Mouse (Mus musculus) embryo, embryonic 11.5 days (tissue): ENCODE data around the gene Oprm1.
"Not testable (repeated sequence)": the region's sequence is repeated elsewhere in the genome, so short reads cannot be mapped to it uniquely, and the experiment has no call there.

Source experiments
- DNase-seq: peaks from one replicate; pipeline ENCODE4 v3.0.0-alpha.2; 2012; ENCODE audit warnings: low read depth, low spot score

The Oprm1 gene

DNA sequence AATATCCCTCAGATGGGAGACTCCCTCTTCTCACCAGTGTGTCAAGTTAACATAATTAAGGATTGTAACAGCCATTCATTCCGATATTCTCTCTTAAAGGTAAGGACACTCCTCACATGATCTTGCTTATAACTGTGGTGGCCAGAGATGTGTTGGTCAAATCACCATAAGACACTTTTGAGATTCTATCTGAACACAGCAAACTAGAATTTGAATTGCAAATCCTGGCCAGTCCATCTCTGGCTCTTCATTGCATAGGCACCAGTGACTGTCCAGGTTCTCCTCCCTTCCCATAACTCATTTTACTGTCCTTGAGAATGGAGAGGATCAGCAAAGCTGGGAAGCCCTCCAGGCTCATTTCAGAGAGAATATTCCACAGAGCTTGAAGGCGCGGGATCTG, at the start of gene Oprm1:
Gene Oprm1 (plus strand): TSS at position 301 of the 400 bp plus-strand sequence.
- DNase-seq: no peak

GRCm38 (mm10) chr10:6717181-6717948, 40.9 kb upstream of the Oprm1 start:
- no peak for DNase-seq

- no peak for DNase-seq
These were observed 34.5 kb upstream of the Oprm1 start for GRCm38 (mm10) chr10:6723765-6724164.

GRCm38 (mm10) chr10:6728469-6728868, 29.8 kb upstream of the Oprm1 start:
- no peak for DNase-seq

DNA sequence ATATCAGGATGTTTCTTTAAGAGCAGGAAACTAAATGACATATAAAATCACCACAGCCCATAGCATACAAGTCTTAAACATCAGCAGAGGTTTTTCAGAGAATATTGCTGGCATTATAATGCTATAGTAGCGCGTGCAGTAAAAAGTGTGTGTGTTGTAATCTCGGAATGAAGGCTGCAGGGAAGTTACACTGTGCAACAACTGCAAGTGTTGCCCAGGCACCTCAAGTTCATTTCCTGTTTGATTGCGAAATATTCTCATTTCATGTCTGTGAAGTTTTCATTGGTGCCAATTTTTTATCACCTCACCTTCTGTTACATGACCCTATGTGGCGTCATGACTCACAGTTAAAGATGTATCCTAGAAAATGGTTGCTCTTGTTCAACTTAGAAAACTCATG, 4.9 kb upstream of the Oprm1 start:
- no peak for DNase-seq

- DNase-seq: no peak
These were observed 3.0 kb downstream of the Oprm1 start, which contains the start of gene Gm10945 for GRCm38 (mm10) chr10:6761287-6761811. Gene Gm10945, minus strand, starts transcription at chr10:6761761.

DNA sequence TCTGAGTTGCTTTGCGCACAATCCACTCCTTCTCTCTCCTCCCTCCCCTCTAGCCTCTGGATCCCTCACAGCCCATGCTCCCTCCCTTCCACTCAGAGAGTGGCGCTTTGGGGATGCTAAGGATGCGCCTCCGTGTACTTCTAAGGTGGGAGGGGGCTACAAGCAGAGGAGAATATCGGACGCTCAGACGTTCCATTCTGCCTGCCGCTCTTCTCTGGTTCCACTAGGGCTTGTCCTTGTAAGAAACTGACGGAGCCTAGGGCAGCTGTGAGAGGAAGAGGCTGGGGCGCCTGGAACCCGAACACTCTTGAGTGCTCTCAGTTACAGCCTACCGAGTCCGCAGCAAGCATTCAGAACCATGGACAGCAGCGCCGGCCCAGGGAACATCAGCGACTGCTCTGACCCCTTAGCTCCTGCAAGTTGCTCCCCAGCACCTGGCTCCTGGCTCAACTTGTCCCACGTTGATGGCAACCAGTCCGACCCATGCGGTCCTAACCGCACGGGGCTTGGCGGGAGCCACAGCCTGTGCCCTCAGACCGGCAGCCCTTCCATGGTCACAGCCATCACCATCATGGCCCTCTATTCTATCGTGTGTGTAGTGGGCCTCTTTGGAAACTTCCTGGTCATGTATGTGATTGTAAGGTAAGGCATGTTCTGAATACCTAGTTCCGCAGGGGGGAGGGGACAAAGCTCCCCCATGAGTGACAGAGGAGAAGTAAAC, 30.4 kb downstream of the Oprm1 start:
- DNase-seq: peak; percentile 57

DNA sequence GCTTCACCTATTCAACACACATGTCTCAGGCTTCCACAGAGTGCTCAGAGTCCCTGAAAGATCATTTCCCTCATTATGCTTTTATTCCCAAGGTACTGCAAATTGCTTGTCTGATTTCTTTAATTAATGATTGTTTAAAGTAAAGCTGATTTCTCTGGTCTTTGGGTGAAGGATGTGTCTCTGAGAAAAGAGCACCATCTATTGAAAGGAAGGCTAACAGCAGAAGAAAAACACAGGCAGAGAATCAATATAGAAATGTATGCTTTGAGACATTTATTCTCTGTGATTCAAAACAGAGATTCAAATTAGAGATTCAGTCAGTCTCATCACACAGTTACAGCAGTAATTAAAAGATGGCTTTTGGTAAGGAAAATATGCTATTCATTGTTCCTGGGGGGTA, 31.9 kb downstream of the Oprm1 start:
- DNase-seq: no peak

- no peak for DNase-seq
These were observed 62.3 kb downstream of the Oprm1 start for GRCm38 (mm10) chr10:6820626-6821025.

DNA sequence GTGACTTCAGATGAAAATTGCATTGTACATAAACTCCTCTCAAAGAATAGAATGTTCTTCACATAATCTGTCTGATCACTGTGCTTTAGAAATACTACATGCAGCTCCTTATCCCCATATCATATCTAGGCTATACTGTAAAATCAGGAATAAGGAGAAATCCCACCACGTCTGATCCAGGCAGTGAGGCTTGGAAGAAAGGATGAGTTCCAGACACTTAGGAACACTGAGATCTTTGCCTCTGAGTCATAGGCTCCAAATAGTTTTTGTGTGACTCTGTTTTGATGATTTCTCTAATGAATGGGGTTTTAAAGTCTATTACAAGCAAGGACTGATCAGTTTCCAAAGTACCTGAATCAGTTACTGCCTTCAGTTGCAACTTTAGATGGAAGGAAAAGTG, 83.9 kb downstream of the Oprm1 start:
- DNase-seq: no peak

GRCm38 (mm10) chr10:6846283-6846682, 88.0 kb downstream of the Oprm1 start:
- no peak for DNase-seq

- DNase-seq: no peak
These were observed 90.0 kb downstream of the Oprm1 start for GRCm38 (mm10) chr10:6848162-6848754.

DNA sequence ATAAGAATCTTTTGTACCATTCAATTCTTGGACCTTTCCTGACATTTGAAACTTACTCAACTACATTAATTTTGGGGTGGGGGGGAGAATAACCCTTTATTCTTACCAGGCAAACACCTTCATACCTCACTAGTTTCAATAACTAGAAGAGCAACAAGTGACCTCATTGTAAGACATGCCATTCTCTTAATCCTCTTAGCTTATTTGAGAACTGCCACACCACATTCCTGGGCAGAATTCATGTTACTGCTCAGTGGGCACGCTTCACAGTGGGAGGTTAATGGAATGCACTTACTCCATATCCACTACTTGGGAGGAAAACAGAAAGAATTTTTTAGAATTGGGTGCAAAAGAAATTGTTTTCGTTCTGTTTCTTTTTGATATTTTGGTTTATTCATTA, 90.5 kb downstream of the Oprm1 start:
- DNase-seq: no peak

DNA sequence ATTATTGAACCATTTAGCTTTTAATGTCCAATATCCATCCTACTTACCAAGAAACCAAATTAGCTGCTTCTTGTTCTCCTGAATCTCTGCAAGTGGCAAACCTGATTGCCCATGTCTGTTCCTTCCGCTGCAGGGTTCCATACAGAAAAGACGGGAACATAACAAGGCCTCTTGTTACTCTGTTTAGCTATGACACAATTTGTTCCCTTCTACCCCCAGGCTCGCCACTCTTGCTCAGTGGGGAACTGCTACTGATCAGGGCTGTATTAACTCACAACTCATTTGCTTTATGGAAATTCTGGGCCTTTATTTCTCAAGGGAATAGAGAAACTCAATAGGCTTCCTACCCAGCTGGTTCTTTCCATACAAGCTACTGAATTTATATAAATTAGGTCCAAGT, 97.5 kb downstream of the Oprm1 start:
- no peak for DNase-seq

GRCm38 (mm10) chr10:6871418-6872072, 113.2 kb downstream of the Oprm1 start:
- no peak for DNase-seq

DNA sequence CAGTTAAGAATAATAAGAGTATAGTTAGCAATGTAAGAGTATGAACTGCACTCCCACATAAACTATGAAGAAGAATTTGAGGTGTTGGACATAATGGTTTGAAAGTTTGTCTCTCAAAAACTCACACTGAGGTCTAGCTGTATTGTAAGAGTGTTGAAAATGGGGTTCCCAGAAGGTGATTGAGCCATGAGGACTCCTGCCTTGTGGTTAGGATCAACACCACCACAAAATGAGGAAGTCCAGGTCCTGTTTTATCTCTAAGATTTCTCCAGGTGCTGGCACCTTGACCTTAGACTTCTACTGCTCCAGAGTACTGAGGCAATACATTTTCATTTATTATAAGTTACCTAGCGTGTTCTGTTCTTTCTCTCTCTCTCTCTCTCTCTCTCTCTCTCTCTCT, 115.6 kb downstream of the Oprm1 start:
- DNase-seq: no peak

DNA sequence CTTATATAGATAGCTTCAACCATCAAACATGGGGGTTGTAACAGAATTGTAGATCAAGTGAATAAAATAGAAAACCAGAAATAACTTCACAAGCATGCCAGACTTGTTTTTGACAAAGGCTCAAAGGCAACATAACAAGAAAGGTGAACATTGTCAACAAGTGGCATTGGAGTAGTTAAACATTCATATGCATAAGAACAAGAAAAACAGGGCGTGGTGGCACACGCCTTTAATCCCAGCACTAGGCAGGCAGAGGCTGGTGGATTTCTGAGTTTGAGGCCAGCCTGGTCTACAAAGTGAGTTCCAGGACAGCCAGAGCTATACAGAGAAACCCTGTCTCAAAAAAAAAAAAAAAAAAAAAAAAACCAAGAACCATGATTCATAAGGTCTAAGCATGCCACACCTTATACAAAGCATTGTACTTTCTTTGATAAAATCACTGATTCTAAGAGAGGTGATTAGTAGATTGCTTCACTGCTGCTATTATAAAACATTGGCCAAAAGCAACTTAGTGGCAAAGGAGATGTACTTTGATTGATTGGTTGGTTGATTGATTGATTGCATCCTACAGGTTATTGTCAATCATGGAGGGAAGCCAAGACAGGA, 120.1 kb downstream of the Oprm1 start:
- no peak for DNase-seq

GRCm38 (mm10) chr10:6882041-6882440, 123.7 kb downstream of the Oprm1 start:
- DNase-seq: not testable (repeated sequence)

GRCm38 (mm10) chr10:6885460-6885859, 127.2 kb downstream of the Oprm1 start:
- peak; percentile 22 for DNase-seq

GRCm38 (mm10) chr10:6889640-6890245, 131.4 kb downstream of the Oprm1 start:
- no peak for DNase-seq
